Mouse (Mus musculus) heart, embryonic 14.5 days (tissue): ENCODE measurements around the gene Lgi2. TPM values are rescaled to one million over a fixed set of nuclear protein-coding genes. Genes with fewer than 3 reads are reported as not detected.

Experiments
- ATAC-seq: fragments of 200-750 bp; cut with Nextera tagmentation; 2 replicates; pipeline ENCODE4 v1.8.0; 2017; ENCODE audit warnings: low read depth, moderate TSS enrichment; ENCODE audit not compliant: insufficient number of reproducible peaks, insufficient read depth, low FRiP score
- H3K27ac ChIP-seq, 2 experiments: fragments of 200-500 bp in 1 of 2; fragments of 300-500 bp in 1 of 2; sonication (generic) in 1 of 2; replicated peaks in 1 of 2; 2 replicates each; pipeline ENCODE4 v1.5.1; 2012 to 2014; ENCODE audit warnings: low read depth in 2 of 2, low read length in 2 of 2, control low read depth in 1 of 2, mild to moderate bottlenecking in 1 of 2, mixed read lengths in 1 of 2; ENCODE audit not compliant: control insufficient read depth in 1 of 2, insufficient read depth in 1 of 2
- H3K27me3 ChIP-seq: fragments of 300-500 bp; sonication (generic); 2 replicates; pipeline ENCODE4 v1.6.1; 2014; ENCODE audit warnings: mild to moderate bottlenecking, low read length, control low read depth; ENCODE audit not compliant: control insufficient read depth, insufficient read depth
- H3K36me3 ChIP-seq: fragments of 300-500 bp; sonication (generic); 2 replicates; pipeline ENCODE4 v1.6.1; 2014; ENCODE audit warnings: mild to moderate bottlenecking, control low read depth, low read length, mixed read lengths; ENCODE audit not compliant: control insufficient read depth, insufficient read depth
- H3K4me1 ChIP-seq, 2 experiments: fragments of 200-500 bp in 1 of 2; fragments of 300-500 bp in 1 of 2; sonication (generic) in 1 of 2; 2 replicates each; pipeline ENCODE4 v1.6.1; 2012 to 2014; ENCODE audit warnings: low read length in 2 of 2, control low read depth in 1 of 2, mixed read lengths in 1 of 2; ENCODE audit not compliant: control insufficient read depth in 2 of 2, insufficient read depth in 2 of 2
- H3K4me2 ChIP-seq: fragments of 300-500 bp; sonication (generic); 2 replicates; pipeline ENCODE4 v1.6.1; 2014; ENCODE audit warnings: mild to moderate bottlenecking, low read length
- H3K4me3 ChIP-seq, 2 experiments: fragments of 200-500 bp in 1 of 2; fragments of 300-500 bp in 1 of 2; sonication (generic) in 1 of 2; 2 replicates each; pipeline ENCODE4 v1.5.1; 2012 to 2014; ENCODE audit warnings: low read length in 2 of 2, mild to moderate bottlenecking in 2 of 2, control low read depth in 1 of 2, low read depth in 1 of 2, moderate library complexity in 1 of 2; ENCODE audit not compliant: control insufficient read depth in 1 of 2, insufficient read depth in 1 of 2
- H3K9ac ChIP-seq: fragments of 300-500 bp; sonication (generic); 2 replicates; pipeline ENCODE4 v1.6.1; 2014; ENCODE audit warnings: mild to moderate bottlenecking, low read length
- H3K9me3 ChIP-seq: fragments of 300-500 bp; sonication (generic); 2 replicates; pipeline ENCODE4 v1.6.1; 2016; ENCODE audit warnings: low read length, control low read depth; ENCODE audit not compliant: control insufficient read depth
- WGBS: fragments of 180-500 bp; shearing (Covaris S2); extraction: QIAGEN DNeasy Blood & Tissue Kit; methylation state at CpG from one replicate; pipeline ENCODE4 v1.1.7; 2014; 5-methylcytosine and 5-hydroxymethylcytosine counted together
- polyA plus RNA-seq: library from polyadenylated mRNA; unstranded; fragments of >200 nt; fragmentation: Nextera tagmentation; extraction: Ambion mirVana; gene quantifications from 2 replicates; pipeline ENCODE4 v1.2.1, GENCODE M21; 2014

The Lgi2 gene
- polyA plus RNA-seq, result 1.7 and 2.1 TPM in 2 replicates

DNA sequence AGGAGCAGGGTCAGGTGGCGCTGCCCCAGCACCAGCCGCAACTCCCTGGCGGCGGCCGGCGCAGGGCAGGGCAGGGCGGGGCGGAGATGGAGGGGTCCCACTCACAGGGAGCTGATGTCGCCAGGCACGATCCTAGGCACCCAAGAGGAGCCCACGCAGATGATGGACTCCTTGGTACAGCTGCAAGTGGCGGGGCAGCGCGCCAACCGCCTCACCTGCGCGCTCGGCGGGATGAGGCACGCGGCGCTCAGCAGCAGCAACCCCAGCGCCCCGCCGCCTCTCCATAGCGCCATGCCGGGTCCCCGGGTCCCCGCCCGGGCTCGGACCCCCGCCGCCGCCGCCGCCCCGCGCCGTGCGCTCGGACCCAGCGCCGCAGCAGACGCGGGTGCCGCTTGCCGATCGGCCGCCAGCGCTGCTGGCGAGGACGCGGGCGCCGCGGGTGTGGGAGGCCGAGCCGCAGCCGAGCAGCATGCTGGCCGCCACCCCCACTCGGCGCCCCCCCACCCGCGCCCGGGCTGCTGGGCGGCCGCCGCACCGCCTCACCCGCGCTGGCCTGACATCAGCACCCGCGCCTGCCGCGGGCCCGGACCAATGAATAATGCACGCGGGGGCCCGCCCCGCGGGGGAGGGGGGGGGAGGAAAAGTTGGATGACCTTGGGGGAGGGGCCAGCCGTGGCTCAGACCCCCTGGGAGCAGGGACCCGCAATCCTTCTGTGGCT, at the start of gene Lgi2:
Lgi2 (minus strand) TSS at position 650 of the 719 bp plus-strand sequence.
- H3K9me3 ChIP-seq, result no peaks in the 10 kb centered on the region
- peak within 1 kb of the TSS; percentile 66 to 72 for H3K4me3 ChIP-seq
- no peaks in the 10 kb centered on the region for H3K36me3 ChIP-seq
- peak within 1 kb of the TSS; percentile 97 for H3K4me2 ChIP-seq
- no peak within 1 kb of the TSS for H3K27ac ChIP-seq
- under 1% methylated on average over 80 of the region's 83 CpGs for WGBS
- H3K27me3 ChIP-seq, result peaks cover 9% of the 10 kb centered on the region; the same call in 1 of the 2 replicates
- ATAC-seq, result 0 out of 2 replicates have a peak, but pooled peaks have one; percentile 32
- H3K4me1 ChIP-seq, result peaks cover 2 to 13% of the 10 kb centered on the region in 2 experiments; a peak in 3 of 4 replicates
- peak within 1 kb of the TSS; percentile 77 for H3K9ac ChIP-seq

DNA sequence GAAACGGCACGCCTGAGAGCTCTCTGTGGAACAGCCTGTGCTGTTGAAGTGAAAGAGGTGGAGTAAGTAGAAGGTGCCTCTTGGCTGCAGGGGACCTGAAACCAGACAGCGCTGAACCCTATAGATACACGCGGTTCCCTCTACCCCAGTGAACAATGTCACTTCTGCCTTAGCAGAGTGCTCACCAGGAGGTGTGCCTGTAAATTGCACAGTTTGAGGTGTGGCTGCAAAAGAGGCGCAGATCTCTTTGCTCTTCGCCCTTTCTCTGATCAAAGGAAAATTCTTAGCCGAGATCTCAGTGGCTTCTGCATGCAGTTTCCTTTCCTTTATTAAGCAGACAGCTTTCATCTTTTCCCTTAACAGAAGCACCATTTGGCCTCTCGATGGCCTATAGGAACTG, 49.2 kb upstream of the Lgi2 start:
- H3K4me3 ChIP-seq, result no peak overlapping the region
- 60% methylated on average over 9 of the region's 9 CpGs for WGBS
- peaks cover 23 to 24% of the 10 kb centered on the region in 2 experiments for H3K4me1 ChIP-seq
- H3K27me3 ChIP-seq, result no peaks in the 10 kb centered on the region
- H3K27ac ChIP-seq, result no peak overlapping the region
- ATAC-seq, result no peak
- no peak overlapping the region for H3K4me2 ChIP-seq
- no peaks in the 10 kb centered on the region for H3K36me3 ChIP-seq
- H3K9me3 ChIP-seq, result no peaks in the 10 kb centered on the region
- no peak overlapping the region for H3K9ac ChIP-seq

DNA sequence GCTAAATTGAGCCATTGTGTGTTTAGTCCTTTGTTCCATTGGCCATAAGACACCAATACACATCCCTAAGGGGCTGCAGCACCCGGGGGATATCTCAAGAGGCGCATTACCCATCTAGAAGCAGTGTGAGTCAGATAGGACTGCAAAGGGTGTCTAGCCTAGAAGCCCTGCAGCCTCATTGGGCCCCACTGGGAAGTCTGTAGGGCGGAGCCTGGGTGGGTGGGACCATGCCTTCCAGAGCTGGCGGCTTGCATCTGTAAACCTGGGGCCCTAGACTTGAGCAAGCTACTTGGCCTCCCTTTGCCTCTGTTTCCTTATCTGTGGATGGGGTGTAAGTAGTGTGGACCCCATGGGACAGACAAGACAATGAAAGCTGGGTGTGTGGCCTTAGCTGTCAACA, 48.4 kb upstream of the Lgi2 start:
- 65% methylated on average over 4 of the region's 4 CpGs for WGBS
- ATAC-seq, result no peak
- no peak overlapping the region for H3K27ac ChIP-seq
- H3K4me1 ChIP-seq, result peaks cover 23 to 31% of the 10 kb centered on the region in 2 experiments
- H3K27me3 ChIP-seq, result no peaks in the 10 kb centered on the region
- no peak overlapping the region for H3K9ac ChIP-seq
- no peak overlapping the region for H3K4me3 ChIP-seq
- no peaks in the 10 kb centered on the region for H3K36me3 ChIP-seq
- no peak overlapping the region for H3K4me2 ChIP-seq
- no peaks in the 10 kb centered on the region for H3K9me3 ChIP-seq

DNA sequence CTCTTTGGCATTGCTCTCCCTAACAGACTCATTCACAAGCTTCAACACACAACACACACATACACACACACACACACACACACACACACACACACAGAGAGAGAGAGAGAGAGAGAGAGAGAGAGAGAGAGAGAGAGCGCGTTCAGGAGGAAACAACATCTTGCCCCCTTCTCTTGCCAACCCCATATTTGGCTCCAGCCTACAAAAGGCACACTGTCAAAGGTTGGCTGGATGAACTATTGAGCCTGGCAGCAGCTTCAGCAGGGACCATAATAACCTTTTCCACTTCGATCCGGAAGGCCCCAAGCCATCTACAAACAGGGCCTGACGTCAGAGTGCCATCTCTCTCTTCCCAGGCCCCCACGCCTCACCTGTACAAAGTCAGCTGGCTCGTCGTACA, 46.5 kb upstream of the Lgi2 start:
- Histone ChIP-seq H3K9ac (no peak overlapping the region), H3K9me3 (peaks cover 4% of the 10 kb centered on the region), H3K27me3 (no peaks in the 10 kb centered on the region), H3K4me3 (no peak overlapping the region), H3K4me2 (no peak overlapping the region), H3K36me3 (no peaks in the 10 kb centered on the region), H3K27ac (no peak overlapping the region), H3K4me1 (peaks cover 15 to 25% of the 10 kb centered on the region in 2 experiments)
- WGBS, result 82% methylated on average over 8 of the region's 8 CpGs
- ATAC-seq, result no peak

DNA sequence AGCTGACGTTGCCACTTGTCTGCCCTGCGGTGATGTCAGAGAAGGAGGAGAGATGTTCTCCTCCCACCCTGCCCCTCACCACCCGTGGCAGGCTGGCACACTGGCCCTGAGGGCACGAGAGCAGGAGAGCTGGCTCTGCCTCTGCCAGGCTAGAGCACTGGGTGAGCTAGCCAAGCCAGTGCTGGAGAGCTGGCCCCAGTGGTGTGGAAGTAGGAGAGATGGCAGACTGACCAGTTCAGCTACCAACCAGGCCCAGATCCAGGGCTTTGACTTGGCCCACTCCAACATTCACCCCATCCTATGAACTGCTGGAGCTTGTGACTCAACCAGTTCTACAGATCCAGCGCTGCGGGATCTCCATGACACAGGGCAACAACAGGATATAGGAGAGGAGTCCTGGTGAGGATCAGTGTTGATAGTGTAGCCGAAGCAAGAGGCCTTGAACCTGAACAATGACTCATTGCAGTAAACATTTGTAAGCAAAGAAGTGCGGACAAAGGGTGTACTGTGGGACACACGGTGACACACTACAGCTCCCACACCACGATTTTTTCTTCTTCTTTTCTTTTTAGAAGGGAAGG, 45.1 kb upstream of the Lgi2 start:
- H3K27ac ChIP-seq, result no peak overlapping the region
- no peak overlapping the region for H3K4me2 ChIP-seq
- H3K36me3 ChIP-seq, result no peaks in the 10 kb centered on the region
- H3K9ac ChIP-seq, result no peak overlapping the region
- peaks cover 14% of the 10 kb centered on the region for H3K9me3 ChIP-seq
- 70% methylated on average over 10 of the region's 10 CpGs for whole genome bisulfite sequencing
- no peak overlapping the region for H3K4me3 ChIP-seq
- peaks cover 4 to 12% of the 10 kb centered on the region in 2 experiments for H3K4me1 ChIP-seq
- H3K27me3 ChIP-seq, result no peaks in the 10 kb centered on the region
- ATAC-seq, result no peak

DNA sequence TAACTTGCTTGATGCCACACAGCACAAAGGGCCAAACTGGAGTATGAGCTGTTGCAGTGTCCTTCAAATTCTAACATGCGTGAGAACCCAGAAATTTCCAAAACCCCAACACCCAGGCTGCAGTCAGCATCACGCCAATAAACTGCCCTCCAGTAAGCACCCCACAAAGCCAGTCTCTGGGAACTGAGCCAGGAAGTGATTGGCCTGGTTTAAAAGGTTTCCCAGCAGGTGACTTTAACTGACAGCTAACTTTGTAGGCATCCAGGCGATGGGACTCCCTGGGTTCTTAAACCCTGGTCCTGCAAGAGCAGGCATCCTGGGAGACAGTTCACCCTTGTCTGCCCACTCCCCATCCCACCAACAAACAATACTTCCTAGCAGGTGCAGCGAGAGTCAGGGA, 44.0 kb upstream of the Lgi2 start:
- no peak overlapping the region for H3K4me2 ChIP-seq
- H3K9ac ChIP-seq, result no peak overlapping the region
- no peak overlapping the region for H3K4me3 ChIP-seq
- H3K27me3 ChIP-seq, result no peaks in the 10 kb centered on the region
- no peak for ATAC-seq
- H3K9me3 ChIP-seq, result peaks cover 14% of the 10 kb centered on the region
- WGBS, result 67% methylated on average over 4 of the region's 4 CpGs
- H3K4me1 ChIP-seq, result peaks cover 0 to 9% of the 10 kb centered on the region in 2 experiments; a peak in 3 of 4 replicates
- no peaks in the 10 kb centered on the region for H3K36me3 ChIP-seq
- H3K27ac ChIP-seq, result no peak overlapping the region

DNA sequence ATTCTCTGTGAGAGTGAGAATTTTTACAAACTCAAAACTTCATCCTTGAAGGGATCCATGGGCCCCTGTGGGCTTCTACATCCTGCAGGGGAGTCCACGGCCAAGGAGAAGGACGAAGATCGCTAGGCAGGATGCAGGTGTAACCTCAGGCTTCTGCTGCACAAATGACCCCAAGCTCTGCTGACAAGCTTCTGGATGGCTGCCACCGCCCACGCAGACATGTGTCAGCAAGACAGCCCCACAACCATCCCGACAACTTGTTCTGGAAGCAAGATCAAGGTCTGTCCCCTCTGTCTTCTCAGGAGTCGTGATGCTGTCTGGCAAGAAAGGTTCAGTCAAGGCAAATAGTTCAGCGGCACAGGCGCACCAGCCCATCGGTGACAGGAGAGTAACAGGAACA, 43.4 kb upstream of the Lgi2 start:
- H3K36me3 ChIP-seq, result no peaks in the 10 kb centered on the region
- 47% methylated on average over 10 of the region's 10 CpGs for WGBS
- H3K4me1 ChIP-seq, result peaks cover 2 to 8% of the 10 kb centered on the region in 2 experiments; a peak in 3 of 4 replicates
- ATAC-seq, result no peak
- peaks cover 14% of the 10 kb centered on the region for H3K9me3 ChIP-seq
- H3K4me3 ChIP-seq, result no peak overlapping the region
- no peak overlapping the region for H3K4me2 ChIP-seq
- no peaks in the 10 kb centered on the region for H3K27me3 ChIP-seq
- H3K9ac ChIP-seq, result no peak overlapping the region
- H3K27ac ChIP-seq, result no peak overlapping the region
